Mouse (Mus musculus): ENCODE measurements around the gene Sox5.

GRCm38 (mm10) chr6:144504197-144504551, 277.6 kb downstream of the Sox5 start:
- no peak for TF ChIP-seq CTCF (IDR thresholded peaks at IDR 0.05; ENCODE audit: low read depth)
- no peak for TF ChIP-seq EP300 (IDR thresholded peaks at IDR 0.05; ENCODE audit: low read depth)

Data from liver, embryonic 14.5 days (tissue).